Mouse (Mus musculus) myocyte (in vitro differentiated cells): ENCODE data around the gene Glrb. TPM values are rescaled to one million over a fixed set of nuclear protein-coding genes. Genes with fewer than 3 reads are reported as not detected.

Experiments
- H3K27me3 ChIP-seq: one replicate; pipeline ENCODE4 v1.6.1; 2011; ENCODE audit not compliant: control insufficient read depth, insufficient read depth, insufficient read length
- H3K36me3 ChIP-seq: one replicate; pipeline ENCODE4 v1.6.1; 2011; ENCODE audit not compliant: control insufficient read depth, insufficient read depth
- H3K4me2 ChIP-seq: one replicate; pipeline ENCODE4 v1.6.1; 2011; ENCODE audit warnings: low read depth, control low read depth
- H3K4me3 ChIP-seq: one replicate; pipeline ENCODE4 v1.5.1; 2011; ENCODE audit warnings: mild to moderate bottlenecking, control low read depth, moderate library complexity
- H3K79me2 ChIP-seq: one replicate; pipeline ENCODE4 v1.6.1; 2011; ENCODE audit not compliant: control insufficient read depth, insufficient read depth
- H3ac ChIP-seq: one replicate; pipeline ENCODE4 v1.6.1; 2011; ENCODE audit not compliant: control insufficient read depth, insufficient read length
- CEBPB ChIP-seq: IDR thresholded peaks from 2 replicates; pipeline ENCODE4 v1.6.1; 2011; ENCODE audit warnings: mild to moderate bottlenecking, moderate library complexity; ENCODE audit not compliant: poor library complexity, insufficient read depth, severe bottlenecking
- E2F4 ChIP-seq: IDR thresholded peaks from one replicate; pipeline ENCODE4 v1.6.1; 2011; ENCODE audit warnings: mild to moderate bottlenecking, control low read depth, moderate library complexity; ENCODE audit not compliant: insufficient read depth
- MAX ChIP-seq: IDR thresholded peaks from one replicate; pipeline ENCODE4 v1.6.1; 2011; ENCODE audit warnings: low read depth, mild to moderate bottlenecking, control low read depth
- MYOD1 ChIP-seq, 3 experiments: IDR thresholded peaks; one replicate each; pipeline ENCODE4 v1.6.1; 2011; ENCODE audit warnings: control low read depth in 2 of 3, low read depth in 2 of 3, mild to moderate bottlenecking in 2 of 3, moderate library complexity in 1 of 3; ENCODE audit not compliant: insufficient read length in 2 of 3, control insufficient read depth in 1 of 3
- MYOG ChIP-seq, 3 experiments: IDR thresholded peaks; one replicate each; pipeline ENCODE4 v1.6.1; 2011; ENCODE audit warnings: control low read depth in 2 of 3, low read depth in 2 of 3, mild to moderate bottlenecking in 2 of 3; ENCODE audit not compliant: insufficient read length in 2 of 3, control insufficient read depth in 1 of 3, insufficient read depth in 1 of 3
- POLR2A ChIP-seq: IDR thresholded peaks from one replicate; pipeline ENCODE4 v1.6.1; 2011; ENCODE audit warnings: low read depth, mild to moderate bottlenecking, control low read depth, moderate library complexity; ENCODE audit not compliant: insufficient read length
- POLR2AphosphoS2 ChIP-seq: IDR thresholded peaks from one replicate; pipeline ENCODE4 v1.6.1; 2011; ENCODE audit warnings: low read depth, control low read depth; ENCODE audit not compliant: insufficient read length
- REST ChIP-seq: IDR thresholded peaks from one replicate; pipeline ENCODE4 v1.6.1; 2011; ENCODE audit warnings: mild to moderate bottlenecking, control low read depth, moderate library complexity; ENCODE audit not compliant: insufficient read depth, insufficient read length
- SRF ChIP-seq: IDR thresholded peaks from one replicate; pipeline ENCODE4 v1.6.1; 2011; ENCODE audit warnings: low read depth; ENCODE audit not compliant: control insufficient read depth, insufficient read length
- TCF12 ChIP-seq: IDR thresholded peaks from one replicate; pipeline ENCODE4 v1.6.1; 2011; ENCODE audit warnings: mild to moderate bottlenecking, control low read depth; ENCODE audit not compliant: poor library complexity, insufficient read depth, severe bottlenecking
- TCF3 ChIP-seq: IDR thresholded peaks from one replicate; pipeline ENCODE4 v1.6.1; 2011; ENCODE audit warnings: low read depth, control low read depth; ENCODE audit not compliant: insufficient read length
- USF1 ChIP-seq: IDR thresholded peaks from one replicate; pipeline ENCODE4 v1.6.1; 2011; ENCODE audit warnings: low read depth, mild to moderate bottlenecking, control low read depth, moderate library complexity
- polyA plus RNA-seq: library from polyadenylated mRNA; unstranded; fragments of >200 nt; fragmentation: generic; extraction: Trizol; gene quantifications from one replicate; pipeline ENCODE4 v1.2.1, GENCODE M21; 2012; ENCODE audit warnings: missing spikeins

The Glrb gene
- polyA plus RNA-seq, 1 experiment = 3.4 TPM

DNA sequence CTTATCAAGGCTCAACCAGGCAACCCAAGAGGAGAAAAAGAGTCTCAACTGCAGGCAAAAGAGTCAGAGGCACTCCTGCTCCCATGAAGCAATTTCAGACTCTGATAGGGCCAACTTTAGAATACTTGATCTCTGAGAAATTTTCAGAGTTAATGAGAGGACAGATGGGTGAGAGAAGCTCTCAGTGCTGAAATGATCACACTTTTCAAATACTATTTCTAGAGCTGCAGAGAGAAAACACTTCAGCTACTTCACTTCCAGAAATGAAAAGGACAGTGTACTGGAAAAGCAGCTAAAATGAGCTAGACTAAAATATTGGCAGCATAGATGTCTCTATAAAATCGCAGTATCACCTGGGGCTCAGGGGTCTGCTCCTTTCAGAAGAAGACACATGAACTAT is 94.8 kb downstream of the Glrb start:
- Histone ChIP-seq H3K4me2 (no peak overlapping the region), H3K36me3 (no peaks in the 10 kb centered on the region), H3ac (no peak overlapping the region), H3K79me2 (no peaks in the 10 kb centered on the region), H3K27me3 (no peaks in the 10 kb centered on the region), H3K4me3 (no peak overlapping the region)
- TF ChIP-seq TCF3 (no peak), E2F4 (no peak), USF1 (no peak), POLR2AphosphoS2 (no peak), CEBPB (no peak), MYOG (IDR thresholded peaks at IDR 0.05; ENCODE audit: control insufficient read depth in 1 of 3, insufficient read depth in 1 of 3, insufficient read length in 2 of 3, low read depth in 2 of 3) (no peak)

DNA sequence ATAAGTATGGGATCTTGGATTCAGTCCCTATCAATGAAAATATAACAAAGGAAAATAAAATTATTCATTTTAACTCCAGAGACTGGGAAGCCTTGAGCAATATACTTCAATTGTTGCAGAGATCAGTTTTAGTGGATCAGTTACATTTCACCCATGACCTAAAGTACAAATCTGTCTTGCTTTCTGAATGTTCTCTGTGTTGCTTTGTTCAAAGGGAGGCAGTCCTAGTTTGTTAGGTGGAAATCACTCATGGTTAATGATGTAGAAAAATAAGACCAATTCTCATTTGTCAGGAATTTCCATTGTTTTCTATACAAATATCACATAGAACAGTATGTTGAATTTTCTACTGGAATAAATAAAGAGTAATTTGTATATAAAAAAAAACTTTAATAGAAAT is 99.7 kb downstream of the Glrb start:
- TF ChIP-seq MAX = no peak
- H3ac ChIP-seq = no peak overlapping the region
- H3K4me3 ChIP-seq = no peak overlapping the region
- H3K27me3 ChIP-seq = no peaks in the 10 kb centered on the region
- H3K36me3 ChIP-seq = no peaks in the 10 kb centered on the region
- no peak overlapping the region for H3K4me2 ChIP-seq
- no peaks in the 10 kb centered on the region for H3K79me2 ChIP-seq

DNA sequence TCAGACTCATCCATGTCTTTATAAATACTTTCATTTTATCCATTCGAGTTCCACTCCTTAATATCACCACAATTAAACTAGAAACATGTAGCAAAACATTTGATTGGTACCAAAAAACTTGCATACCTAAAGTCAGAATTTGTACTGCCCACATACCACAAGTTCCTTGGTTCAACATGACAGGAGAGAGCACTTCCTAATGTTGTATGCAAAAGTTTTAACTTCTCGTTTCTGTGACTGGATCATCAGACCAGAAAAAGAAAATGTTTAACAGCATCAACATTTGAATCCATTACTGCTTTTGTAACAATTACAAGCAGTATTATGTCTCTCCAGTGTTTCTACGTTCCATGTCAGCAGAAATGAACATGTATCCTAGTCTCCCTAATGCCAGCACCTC is 101.2 kb downstream of the Glrb start:
- TF ChIP-seq MYOD1 (IDR thresholded peaks at IDR 0.05; ENCODE audit: control insufficient read depth in 1 of 3, insufficient read length in 2 of 3, low read depth in 2 of 3) (no peak), REST (no peak), SRF (no peak), E2F4 (no peak), CEBPB (no peak), MAX (no peak), USF1 (no peak), POLR2A (no peak), MYOG (IDR thresholded peaks at IDR 0.05; ENCODE audit: control insufficient read depth in 1 of 3, insufficient read depth in 1 of 3, insufficient read length in 2 of 3, low read depth in 2 of 3) (no peak), TCF3 (no peak), TCF12 (no peak), POLR2AphosphoS2 (no peak)

DNA sequence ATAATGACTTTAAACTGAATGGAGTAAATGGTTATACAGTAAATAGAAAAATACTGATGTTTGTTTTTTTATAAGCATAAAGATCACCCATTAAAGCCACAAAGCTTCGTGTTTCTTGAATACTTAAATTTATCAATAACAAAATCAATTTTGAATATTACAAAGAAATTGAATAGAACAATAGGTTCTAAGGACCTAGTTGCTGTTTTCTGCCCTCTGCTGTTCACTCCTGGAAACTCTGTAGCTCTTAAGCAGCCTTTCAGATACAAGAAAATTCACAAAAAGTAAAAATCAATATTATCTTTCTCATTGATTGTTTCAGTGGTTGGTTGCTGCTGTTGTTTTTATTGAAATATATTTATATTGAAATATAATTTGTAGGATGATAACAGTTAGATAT is 108.1 kb downstream of the Glrb start:
- Histone ChIP-seq H3K36me3 (no peaks in the 10 kb centered on the region), H3ac (no peak overlapping the region), H3K27me3 (peaks cover 20% of the 10 kb centered on the region), H3K79me2 (no peaks in the 10 kb centered on the region), H3K4me3 (no peak overlapping the region), H3K4me2 (no peak overlapping the region)
- TF ChIP-seq SRF = no peak
- no peak for TF ChIP-seq REST
- no peak for TF ChIP-seq POLR2AphosphoS2
- TF ChIP-seq MAX = no peak
- no peak for TF ChIP-seq E2F4
- no peak for TF ChIP-seq MYOG (IDR thresholded peaks at IDR 0.05; ENCODE audit: control insufficient read depth in 1 of 3, insufficient read depth in 1 of 3, insufficient read length in 2 of 3, low read depth in 2 of 3)
- no peak for TF ChIP-seq TCF12
- no peak for TF ChIP-seq CEBPB
- no peak for TF ChIP-seq POLR2A
- TF ChIP-seq MYOD1 (IDR thresholded peaks at IDR 0.05; ENCODE audit: control insufficient read depth in 1 of 3, insufficient read length in 2 of 3, low read depth in 2 of 3) = no peak
- TF ChIP-seq TCF3 = no peak
- TF ChIP-seq USF1 = no peak

More for the DNA sequence above, 101.2 kb downstream of the Glrb start:
- Histone ChIP-seq H3ac (no peak overlapping the region), H3K79me2 (no peaks in the 10 kb centered on the region), H3K27me3 (no peaks in the 10 kb centered on the region), H3K36me3 (no peaks in the 10 kb centered on the region), H3K4me3 (no peak overlapping the region), H3K4me2 (no peak overlapping the region)

- Histone ChIP-seq H3K4me2 (no peak overlapping the region), H3ac (no peak overlapping the region), H3K36me3 (no peaks in the 10 kb centered on the region), H3K27me3 (peaks cover 23% of the 10 kb centered on the region), H3K4me3 (no peak overlapping the region), H3K79me2 (no peaks in the 10 kb centered on the region)
- TF ChIP-seq REST = no peak
- no peak for TF ChIP-seq TCF12
- TF ChIP-seq E2F4 = no peak
These were observed 109.6 kb downstream of the Glrb start for GRCm38 (mm10) chr3:80803811-80804210.

DNA sequence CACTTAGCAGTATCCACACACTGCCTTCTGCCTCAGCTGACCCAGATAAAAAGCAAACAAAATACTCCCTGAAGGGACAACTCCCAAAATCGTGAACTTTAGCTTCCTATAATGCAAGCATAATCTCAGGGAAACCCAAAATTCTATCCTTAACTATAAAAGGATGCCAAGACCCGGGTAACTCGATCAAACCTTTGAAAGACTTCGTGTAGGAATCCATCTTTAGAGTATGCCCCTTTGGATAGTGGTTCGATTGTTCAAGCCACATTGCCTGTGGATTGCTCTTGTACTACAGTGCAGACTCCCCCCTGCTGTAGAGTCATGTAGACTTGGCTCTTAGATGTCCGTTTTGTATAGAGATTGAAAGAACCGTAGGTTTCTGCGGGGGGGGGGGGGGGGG is 110.2 kb downstream of the Glrb start:
- no peaks in the 10 kb centered on the region for H3K79me2 ChIP-seq
- no peaks in the 10 kb centered on the region for H3K36me3 ChIP-seq
- H3ac ChIP-seq = no peak overlapping the region
- TF ChIP-seq TCF3 (no peak), MYOD1 (IDR thresholded peaks at IDR 0.05; ENCODE audit: control insufficient read depth in 1 of 3, insufficient read length in 2 of 3, low read depth in 2 of 3) (no peak), POLR2AphosphoS2 (no peak), USF1 (no peak), SRF (no peak), TCF12 (no peak), POLR2A (no peak), MAX (no peak), MYOG (IDR thresholded peaks at IDR 0.05; ENCODE audit: control insufficient read depth in 1 of 3, insufficient read depth in 1 of 3, insufficient read length in 2 of 3, low read depth in 2 of 3) (no peak), REST (no peak), E2F4 (no peak), CEBPB (no peak)
- no peak overlapping the region for H3K4me2 ChIP-seq
- H3K27me3 ChIP-seq = peaks cover 23% of the 10 kb centered on the region
- no peak overlapping the region for H3K4me3 ChIP-seq
